In the genomic region with DNA sequence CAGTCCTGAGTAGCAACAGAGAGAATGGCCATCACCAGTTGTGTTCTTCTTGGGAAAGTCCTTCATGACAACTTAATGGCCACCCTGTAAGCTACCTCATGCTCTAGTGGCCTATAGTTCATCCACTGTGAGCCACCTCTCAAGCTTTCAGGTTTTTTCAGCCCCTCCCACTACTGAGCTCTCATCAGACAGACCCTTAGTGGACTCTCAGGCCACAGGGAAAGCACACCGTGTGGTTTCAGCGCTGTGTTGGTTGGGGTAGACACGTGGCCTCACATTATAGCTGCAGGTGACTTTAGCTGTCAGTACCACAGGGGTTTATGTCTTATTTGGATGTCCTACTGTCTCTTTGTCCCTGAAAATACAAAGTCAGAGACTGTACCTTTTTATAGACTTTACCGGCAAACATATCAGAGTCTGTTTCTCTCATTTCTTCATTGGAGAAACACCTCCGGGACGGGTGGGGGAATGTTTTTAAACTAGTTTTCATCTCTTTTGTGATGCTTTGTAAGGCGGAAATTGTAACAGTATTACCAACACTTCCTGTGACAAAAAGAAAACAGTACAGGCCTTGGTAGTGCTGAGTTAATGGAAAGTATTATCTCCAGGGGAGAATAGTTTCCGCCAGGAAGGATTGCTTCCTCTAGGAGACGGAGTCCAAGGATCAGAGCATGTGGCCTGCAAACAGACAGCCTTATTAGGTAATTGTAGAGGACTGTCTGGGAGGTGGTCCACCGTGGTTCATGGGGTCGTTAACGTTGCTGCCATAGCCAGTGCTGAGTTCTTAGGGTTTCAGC, we compare ENCODE assay signal across 13 mouse cellular contexts. TPM values are rescaled to one million over a fixed set of nuclear protein-coding genes. Genes with fewer than 3 reads are reported as not detected.
DNase-seq lines count a peak whose midpoint lies in the region; ATAC-seq and TF ChIP-seq lines count a peak whose summit lies in the region.
"Had no signal": no experiment of that assay in that cellular context is flagged by ENCODE, and none has a peak within 500 bp of the region (broad histone marks: within the 10 kb centered on the region; RNA-seq: fewer than 3 reads in every experiment).

No protein-coding gene starts in this region.

- no peaks in the 10 kb centered on the region for H3K27me3 ChIP-seq in kidney, embryonic 15.5 days
- H3K27me3 ChIP-seq: forebrain, embryonic 13.5 days; hindbrain, embryonic 15.5 days had no signal

- TF ChIP-seq POLR2A in bone marrow, adult 2 months (IDR thresholded peaks at IDR 0.05; ENCODE audit: borderline replicate concordance, control insufficient read depth, low read depth, low read length), result no peak

- H3K36me3 ChIP-seq in kidney, embryonic 15.5 days, result no peaks in the 10 kb centered on the region
- H3K36me3 ChIP-seq: hindbrain, embryonic 15.5 days had no signal

- peaks cover 30% of the 10 kb centered on the region for H3K4me1 ChIP-seq in kidney, embryonic 15.5 days
- peaks cover 1% of the 10 kb centered on the region; the same call in 1 of the 2 replicates for H3K4me1 ChIP-seq in bone marrow, adult 2 months (ENCODE audit: control insufficient read depth, insufficient read depth, low read length)

- 61% methylated on average over 12 of the region's 12 CpGs for WGBS in kidney, embryonic 15.5 days
- WGBS in bone marrow, adult 2 months, result 82% methylated on average over 12 of the region's 12 CpGs

- H3K9me3 ChIP-seq in kidney, embryonic 15.5 days (replicated peaks), result no peaks in the 10 kb centered on the region
- H3K9me3 ChIP-seq: forebrain, embryonic 13.5 days; G1E; hindbrain, embryonic 15.5 days had no signal

- no peak overlapping the region for H3K4me3 ChIP-seq in kidney, embryonic 15.5 days (replicated peaks)
- H3K4me3 ChIP-seq in bone marrow, adult 2 months (replicated peaks; ENCODE audit: control insufficient read depth, low read depth, low read length), result no peak overlapping the region
- H3K4me3 ChIP-seq: forebrain, embryonic 13.5 days; hindbrain, embryonic 15.5 days had no signal

- H3K9ac ChIP-seq in kidney, embryonic 15.5 days, result no peak overlapping the region
- H3K9ac ChIP-seq: forebrain, embryonic 13.5 days; hindbrain, embryonic 15.5 days had no signal

- no peak overlapping the region for H3K4me2 ChIP-seq in kidney, embryonic 15.5 days
- H3K4me2 ChIP-seq: forebrain, embryonic 13.5 days; hindbrain, embryonic 15.5 days had no signal

- TF ChIP-seq CTCF in bone marrow, adult 2 months (IDR thresholded peaks at IDR 0.05; ENCODE audit: control insufficient read depth, insufficient read depth, low read length), result no peak

- ATAC-seq in kidney, embryonic 15.5 days (replicated peaks; ENCODE audit: low FRiP score), result 0 out of 2 replicates have a peak, but pooled peaks have one; percentile 36
- ATAC-seq: forebrain, embryonic 13.5 days had no signal

- H3K27ac ChIP-seq in kidney, embryonic 15.5 days, result no peak overlapping the region
- 0 out of 2 replicates have a peak overlapping the region, but pooled peaks have one; percentile 45 for H3K27ac ChIP-seq in bone marrow, adult 2 months (ENCODE audit: control insufficient read depth, insufficient read depth, low read depth, low read length, poor library complexity)
- H3K27ac ChIP-seq: forebrain, embryonic 13.5 days; hindbrain, embryonic 15.5 days had no signal

- DNase-seq in kidney, adult 8-10 months, result no peak
- DNase-seq in CD4-positive, CD25-positive, alpha-beta regulatory T cell, adult 2 months (ENCODE audit: low read depth, low spot score), result peak; percentile 62
- peak; percentile 43 for DNase-seq in kidney, postnatal 14 days
- no peak for DNase-seq in right cerebral cortex, postnatal 25 days
- no peak for DNase-seq in right cerebral cortex, adult 18-20 months
- DNase-seq: adrenal gland, postnatal 14 days; left cerebral cortex, postnatal 4 days; thymus, adult 18-20 months had no signal

RNA-seq across cellular contexts. Expression of gene Cblb, which starts 33.5 kb away (rescaled TPM):
- polyA plus RNA-seq in kidney, embryonic 15.5 days (2015; fragmentation: Nextera tagmentation; extraction: Ambion mirVana), result 18.1 and 19.3 TPM in 2 replicates
- 5.3 and 6.5 TPM in 2 replicates for polyA plus RNA-seq in bone marrow, adult 2 months (2011; ENCODE audit: insufficient read depth, insufficient read length, low replicate concordance, missing spikeins)

Comparison
In these comparisons a context has a peak if more than half of its experiments do, and no peak if none do; other contexts are left out.
1. DNase-seq: peak in CD4-positive, CD25-positive, alpha-beta regulatory T cell, adult 2 months (single experiment) and kidney, postnatal 14 days (single experiment); none in kidney, adult 8-10 months (0 of 2), right cerebral cortex, postnatal 25 days (single experiment) and right cerebral cortex, adult 18-20 months (single experiment).